Mouse (Mus musculus) intestine, embryonic 14.5 days (tissue): Measurements from ENCODE around the gene Rapgef5. TPM values are rescaled to one million over a fixed set of nuclear protein-coding genes. Genes with fewer than 3 reads are reported as not detected.

Experiments
- ATAC-seq: fragments of 200-750 bp; cut with Nextera tagmentation; replicated peaks from 2 replicates; pipeline ENCODE4 v1.8.0; 2017; ENCODE audit warnings: low read depth, moderate number of reproducible peaks, moderate TSS enrichment, moderate library complexity; ENCODE audit not compliant: low FRiP score, low TSS enrichment
- DNase-seq: peaks from one replicate; pipeline ENCODE4 v3.0.0-alpha.2; 2018; ENCODE audit warnings: low spot score
- H3K27ac ChIP-seq: fragments of 300-500 bp; sonication (generic); 2 replicates; pipeline ENCODE4 v1.5.1; 2014; ENCODE audit warnings: low read depth, mild to moderate bottlenecking, control low read depth
- H3K27me3 ChIP-seq: fragments of 300-500 bp; sonication (generic); replicated peaks from 2 replicates; pipeline ENCODE4 v1.6.1; 2014; ENCODE audit warnings: low read length, control low read depth; ENCODE audit not compliant: control insufficient read depth, insufficient read depth
- H3K36me3 ChIP-seq: fragments of 300-500 bp; sonication (generic); 2 replicates; pipeline ENCODE4 v1.6.1; 2014; ENCODE audit warnings: low read length, control low read depth; ENCODE audit not compliant: control insufficient read depth, insufficient read depth
- H3K4me1 ChIP-seq: fragments of 300-500 bp; sonication (generic); replicated peaks from 2 replicates; pipeline ENCODE4 v1.6.1; 2014; ENCODE audit warnings: low read length, control low read depth, mixed read lengths; ENCODE audit not compliant: control insufficient read depth, insufficient read depth
- H3K4me2 ChIP-seq: fragments of 300-500 bp; sonication (generic); 2 replicates; pipeline ENCODE4 v1.6.1; 2014; ENCODE audit warnings: low read length
- H3K4me3 ChIP-seq: fragments of 300-500 bp; sonication (generic); 2 replicates; pipeline ENCODE4 v1.5.1; 2014; ENCODE audit warnings: low read depth, low read length, control low read depth, mixed read lengths
- H3K9ac ChIP-seq: fragments of 300-500 bp; sonication (generic); 2 replicates; pipeline ENCODE4 v1.6.1; 2014; ENCODE audit warnings: mild to moderate bottlenecking, low read length
- H3K9me3 ChIP-seq: fragments of 300-500 bp; sonication (generic); 2 replicates; pipeline ENCODE4 v1.6.1; 2016; ENCODE audit warnings: low read length, control low read depth; ENCODE audit not compliant: control insufficient read depth
- WGBS: fragments of 180-500 bp; shearing (Covaris S2); extraction: QIAGEN DNeasy Blood & Tissue Kit; methylation state at CpG from one replicate; pipeline ENCODE4 v1.1.7; 2014; 5-methylcytosine and 5-hydroxymethylcytosine counted together
- polyA plus RNA-seq: library from polyadenylated mRNA; unstranded; fragments of >200 nt; fragmentation: Nextera tagmentation; extraction: Ambion mirVana; gene quantifications from 2 replicates; pipeline ENCODE4 v1.2.1, GENCODE M21; 2014

Rapgef5 gene
- polyA plus RNA-seq, 1 experiment from 2014 or later: 8.4 TPM

DNA sequence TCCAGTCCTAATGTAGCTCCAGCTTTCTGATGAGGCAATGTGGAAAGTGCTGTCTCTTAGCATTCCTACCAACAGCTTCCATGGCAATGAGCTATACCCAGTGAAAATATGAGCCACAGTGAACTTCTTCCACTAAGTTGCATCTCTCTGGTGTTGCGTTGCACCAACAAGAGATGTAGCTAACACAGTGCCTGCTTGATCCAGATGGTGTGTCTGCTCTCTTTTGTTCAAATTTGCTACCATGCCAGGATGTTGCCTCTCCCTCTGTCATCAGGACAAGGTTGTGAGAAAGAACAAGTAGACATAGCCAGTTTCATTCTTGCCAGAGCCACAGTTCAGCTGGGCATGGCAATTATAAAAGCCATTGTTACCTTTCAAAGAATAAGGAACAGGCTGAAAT is 18.9 kb upstream of the Rapgef5 start:
- 96% methylated on average over 1 of the region's 1 CpGs for WGBS
- ATAC-seq: no peak

DNA sequence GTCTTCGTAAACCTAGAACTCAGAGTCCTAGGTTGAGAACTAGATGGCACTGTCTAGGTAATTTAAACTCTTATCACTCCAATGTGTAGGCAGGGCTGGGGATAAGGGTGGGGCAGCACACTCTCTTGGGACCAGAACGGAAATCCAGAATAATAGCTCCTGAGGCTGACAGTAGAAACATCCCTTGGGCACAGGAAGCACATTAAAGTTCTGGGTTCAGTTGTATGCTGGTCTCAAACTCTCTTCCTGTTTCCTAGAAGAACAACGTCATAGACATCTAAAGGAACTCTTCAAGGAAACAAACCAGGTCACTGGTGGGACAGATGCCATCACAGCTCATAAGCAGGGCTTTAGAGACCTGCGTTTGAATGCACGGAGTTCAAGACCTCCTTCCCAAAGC is 17.0 kb upstream of the Rapgef5 start:
- H3K4me2 ChIP-seq: no peak overlapping the region
- no peaks in the 10 kb centered on the region for H3K4me1 ChIP-seq
- H3K27me3 ChIP-seq: no peaks in the 10 kb centered on the region
- no peak overlapping the region for H3K27ac ChIP-seq
- ATAC-seq: no peak
- no peaks in the 10 kb centered on the region for H3K9me3 ChIP-seq
- WGBS: 83% methylated on average over 5 of the region's 5 CpGs
- no peaks in the 10 kb centered on the region for H3K36me3 ChIP-seq
- no peak overlapping the region for H3K9ac ChIP-seq
- no peak for DNase-seq
- H3K4me3 ChIP-seq: no peak overlapping the region

More for the DNA sequence above, 18.9 kb upstream of the Rapgef5 start:
- no peaks in the 10 kb centered on the region for H3K4me1 ChIP-seq
- H3K4me3 ChIP-seq: no peak overlapping the region
- no peak overlapping the region for H3K27ac ChIP-seq
- H3K9me3 ChIP-seq: no peaks in the 10 kb centered on the region
- no peak overlapping the region for H3K4me2 ChIP-seq
- no peak overlapping the region for H3K9ac ChIP-seq
- no peak for DNase-seq
- no peaks in the 10 kb centered on the region for H3K36me3 ChIP-seq
- H3K27me3 ChIP-seq: no peaks in the 10 kb centered on the region

DNA sequence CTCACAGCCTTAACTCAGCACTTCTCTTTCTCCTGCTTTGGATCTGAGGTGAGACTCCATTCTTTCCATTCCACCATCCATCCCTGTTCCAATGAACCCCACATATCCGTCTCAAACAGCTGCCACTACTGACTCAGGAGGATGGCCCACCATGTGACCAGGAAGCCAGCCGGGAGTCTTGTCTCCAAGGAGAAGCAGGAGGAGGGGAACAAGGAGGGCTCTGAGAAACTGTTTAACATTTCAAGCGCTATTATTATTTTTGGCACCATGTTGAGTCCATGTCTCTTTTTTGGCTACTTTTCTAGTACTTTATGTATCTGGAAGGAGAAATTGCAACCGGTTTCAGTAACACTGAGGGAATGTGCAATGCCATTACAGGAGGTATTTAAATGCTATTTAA is 15.1 kb upstream of the Rapgef5 start:
- no peaks in the 10 kb centered on the region for H3K27me3 ChIP-seq
- no peaks in the 10 kb centered on the region for H3K36me3 ChIP-seq
- no peaks in the 10 kb centered on the region for H3K9me3 ChIP-seq
- H3K4me1 ChIP-seq: no peaks in the 10 kb centered on the region
- H3K9ac ChIP-seq: no peak overlapping the region
- no peak overlapping the region for H3K4me3 ChIP-seq
- no peak overlapping the region for H3K27ac ChIP-seq
- no peak overlapping the region for H3K4me2 ChIP-seq
- WGBS: 68% methylated on average over 4 of the region's 4 CpGs
- ATAC-seq (no peak), DNase-seq (no peak)

DNA sequence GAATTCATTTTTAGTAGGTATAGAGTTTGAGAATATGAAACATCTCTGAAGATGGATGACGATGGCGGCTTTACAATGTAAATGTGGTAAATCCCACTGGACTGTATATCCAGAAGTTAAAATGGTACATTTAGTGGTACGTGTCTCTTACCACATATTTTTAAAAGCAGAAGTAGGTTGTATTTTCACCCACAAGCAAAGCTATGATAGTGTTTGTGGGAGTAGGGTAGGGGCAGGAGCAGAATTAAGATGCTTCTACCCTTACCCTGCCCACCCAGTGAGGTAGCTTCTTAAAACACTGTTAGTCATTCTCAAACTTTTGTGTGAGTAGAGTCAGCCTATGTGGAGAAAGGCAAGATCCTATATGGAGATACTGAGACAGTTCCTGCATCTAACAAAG is 13.4 kb upstream of the Rapgef5 start:
- ATAC-seq (no peak), DNase-seq (no peak)
- no peaks in the 10 kb centered on the region for H3K27me3 ChIP-seq
- WGBS: 94% methylated on average over 3 of the region's 3 CpGs
- no peak overlapping the region for H3K4me2 ChIP-seq
- H3K9me3 ChIP-seq: no peaks in the 10 kb centered on the region
- H3K4me3 ChIP-seq: no peak overlapping the region
- no peaks in the 10 kb centered on the region for H3K36me3 ChIP-seq
- H3K4me1 ChIP-seq: no peaks in the 10 kb centered on the region
- no peak overlapping the region for H3K27ac ChIP-seq
- H3K9ac ChIP-seq: no peak overlapping the region

DNA sequence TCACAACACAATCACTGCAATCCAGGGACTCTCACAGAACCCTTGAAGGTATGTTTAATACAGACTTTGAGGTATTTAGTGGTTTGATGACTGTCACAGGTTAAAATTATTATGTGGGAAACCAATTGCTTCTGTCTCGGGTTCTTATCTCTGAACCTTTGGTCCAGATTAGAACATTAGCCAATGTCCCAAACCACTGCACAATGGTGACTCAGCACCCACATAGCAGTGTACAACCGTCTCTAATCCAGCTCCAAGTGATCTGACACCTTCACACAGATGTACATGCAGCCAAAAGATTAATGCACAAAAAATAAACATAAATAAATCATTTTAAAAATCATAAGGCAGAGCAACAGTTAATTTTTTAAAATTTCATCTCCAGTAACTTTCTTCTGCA is 11.1 kb upstream of the Rapgef5 start:
- Histone ChIP-seq H3K4me3 (no peak overlapping the region), H3K27ac (no peak overlapping the region), H3K36me3 (no peaks in the 10 kb centered on the region), H3K9ac (no peak overlapping the region), H3K4me1 (no peaks in the 10 kb centered on the region), H3K27me3 (no peaks in the 10 kb centered on the region), H3K9me3 (no peaks in the 10 kb centered on the region), H3K4me2 (no peak overlapping the region)
- ATAC-seq: no peak
- 62% methylated on average over 2 of the region's 2 CpGs for WGBS
- no peak for DNase-seq

DNA sequence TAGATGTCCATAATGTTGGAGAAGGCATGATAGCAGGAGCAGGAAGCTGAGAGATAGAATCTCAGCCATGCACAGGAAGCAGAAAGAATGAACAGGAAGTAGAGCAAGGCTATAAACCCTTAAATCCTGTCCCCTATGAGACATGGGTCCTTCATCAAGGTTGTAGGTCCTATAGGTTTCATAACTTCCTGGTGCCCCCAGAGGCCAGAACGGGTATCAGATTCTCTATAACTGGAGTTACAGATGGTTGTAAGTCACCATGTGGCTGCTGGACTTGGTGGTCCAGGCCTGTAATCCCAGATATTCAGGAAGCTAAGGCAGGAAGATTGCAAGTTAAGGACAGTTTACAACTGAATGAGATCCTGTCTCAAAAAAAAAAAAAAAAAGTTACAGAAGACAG is 8.5 kb upstream of the Rapgef5 start:
- WGBS: 45% methylated on average over 1 of the region's 1 CpGs
- no peaks in the 10 kb centered on the region for H3K9me3 ChIP-seq
- H3K27ac ChIP-seq: no peak overlapping the region
- no peak overlapping the region for H3K4me3 ChIP-seq
- no peak overlapping the region for H3K4me2 ChIP-seq
- no peak for ATAC-seq
- no peaks in the 10 kb centered on the region for H3K36me3 ChIP-seq
- H3K4me1 ChIP-seq: no peaks in the 10 kb centered on the region
- DNase-seq: no peak
- no peak overlapping the region for H3K9ac ChIP-seq
- H3K27me3 ChIP-seq: no peaks in the 10 kb centered on the region

DNA sequence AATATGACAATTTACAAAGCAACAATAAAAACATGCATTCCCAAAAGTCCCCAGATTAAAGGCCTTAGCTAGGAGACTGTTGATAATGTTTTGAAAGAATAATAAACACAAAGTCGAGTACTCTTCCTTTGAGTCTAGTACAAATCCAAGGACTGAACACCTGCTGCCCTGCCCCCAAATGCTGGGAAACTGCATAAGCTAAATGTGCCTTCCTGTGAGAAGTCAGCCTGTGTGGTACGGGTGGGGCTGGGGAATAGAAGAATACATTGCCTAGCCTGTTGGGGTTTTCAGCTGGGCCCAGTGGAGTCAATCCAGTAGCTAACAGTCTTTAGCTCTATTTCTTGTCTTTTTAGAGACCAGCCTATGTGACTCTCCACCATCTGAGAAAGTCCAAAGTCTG is 6.4 kb upstream of the Rapgef5 start:
- H3K4me3 ChIP-seq: no peak overlapping the region
- WGBS: 28% methylated on average over 2 of the region's 2 CpGs

DNA sequence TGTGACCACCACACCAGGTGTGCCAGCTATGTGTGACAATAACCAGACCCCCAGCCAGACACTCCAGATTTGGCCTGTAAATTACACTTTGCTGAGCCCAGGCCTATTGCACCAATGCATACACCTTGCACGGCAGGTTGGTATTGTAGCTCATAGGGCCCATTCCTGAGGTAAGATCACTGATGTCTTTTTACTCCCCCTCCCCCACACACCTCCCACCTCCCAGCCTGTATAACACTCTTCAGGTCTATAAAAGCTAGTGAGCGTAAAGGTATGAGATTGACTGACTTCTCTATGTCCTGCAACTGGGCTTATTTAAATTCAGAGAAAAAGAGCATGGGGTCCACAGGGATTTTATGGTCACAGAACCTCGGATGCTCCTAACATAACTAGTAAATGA is 3.8 kb upstream of the Rapgef5 start:
- WGBS: 73% methylated on average over 3 of the region's 3 CpGs
- H3K27ac ChIP-seq: no peak overlapping the region
- no peak overlapping the region for H3K9ac ChIP-seq
- ATAC-seq (no peak), DNase-seq (no peak)
- no peaks in the 10 kb centered on the region for H3K4me1 ChIP-seq
- H3K4me3 ChIP-seq: no peak overlapping the region
- H3K36me3 ChIP-seq: no peaks in the 10 kb centered on the region
- no peak overlapping the region for H3K4me2 ChIP-seq
- no peaks in the 10 kb centered on the region for H3K27me3 ChIP-seq
- H3K9me3 ChIP-seq: no peaks in the 10 kb centered on the region

More for the DNA sequence above, 6.4 kb upstream of the Rapgef5 start:
- no peak overlapping the region for H3K9ac ChIP-seq
- ATAC-seq (no peak), DNase-seq (no peak)
- no peak overlapping the region for H3K27ac ChIP-seq
- H3K4me2 ChIP-seq: no peak overlapping the region
- no peaks in the 10 kb centered on the region for H3K36me3 ChIP-seq
- H3K27me3 ChIP-seq: no peaks in the 10 kb centered on the region
- no peaks in the 10 kb centered on the region for H3K9me3 ChIP-seq
- H3K4me1 ChIP-seq: no peaks in the 10 kb centered on the region

DNA sequence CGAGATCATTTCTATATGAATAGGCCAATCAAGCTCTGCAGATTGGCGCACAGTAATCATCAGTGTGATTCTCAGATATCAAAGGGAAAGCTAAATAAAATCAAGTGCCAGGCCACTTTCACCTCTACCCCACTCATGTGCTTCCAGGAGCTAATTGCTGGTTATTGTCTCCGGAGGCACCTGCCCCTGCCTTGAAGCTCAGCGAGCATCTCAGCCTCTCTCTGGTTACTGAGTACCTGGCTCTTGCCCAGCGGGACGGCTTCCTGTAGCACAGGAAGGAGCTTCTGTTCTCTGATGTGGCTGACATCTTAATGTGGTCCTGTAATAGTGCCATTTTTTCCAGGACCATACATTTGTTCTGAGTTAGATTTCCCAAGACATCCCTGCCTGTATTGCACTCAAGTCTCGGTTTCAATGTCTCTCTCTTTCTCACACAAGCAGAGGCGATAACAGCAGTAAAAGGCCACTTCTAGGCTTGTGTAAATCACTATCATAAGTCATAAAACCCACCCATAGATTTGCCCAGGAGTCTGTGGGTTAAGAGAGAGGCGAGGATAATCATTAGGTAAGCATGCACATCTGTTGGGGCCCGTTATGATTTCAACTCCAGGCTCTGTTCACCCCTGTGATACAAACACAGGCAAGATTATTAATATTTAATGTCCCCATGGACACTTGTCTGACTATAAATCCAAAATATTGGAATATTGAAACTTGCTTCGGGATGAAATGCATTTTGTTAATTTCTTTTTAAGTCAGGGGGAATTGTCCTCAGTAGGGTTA is 2.9 kb upstream of the Rapgef5 start:
- H3K4me1 ChIP-seq: no peaks in the 10 kb centered on the region
- H3K36me3 ChIP-seq: no peaks in the 10 kb centered on the region
- no peak overlapping the region for H3K4me2 ChIP-seq
- WGBS: 68% methylated on average over 11 of the region's 11 CpGs
- H3K27me3 ChIP-seq: no peaks in the 10 kb centered on the region
- ATAC-seq (peak; percentile 20; the same call in 1 of the 2 replicates), DNase-seq (no peak)
- no peaks in the 10 kb centered on the region for H3K9me3 ChIP-seq
- no peak overlapping the region for H3K9ac ChIP-seq
- H3K4me3 ChIP-seq: no peak overlapping the region
- no peak overlapping the region for H3K27ac ChIP-seq
